Mouse (Mus musculus) adrenal gland, postnatal 4 days (tissue): ENCODE measurements around the gene Slit3. TPM values are rescaled to one million over a fixed set of nuclear protein-coding genes. Genes with fewer than 3 reads are reported as not detected.

Experiments
- DNase-seq, 2 experiments: peaks; one replicate each; pipeline ENCODE4 v3.0.0; 2021 to 2022; ENCODE audit warnings: low spot score in 2 of 2, mixed read lengths in 2 of 2
- total RNA-seq, 2 experiments: library from RNA; stranded (reverse); gene quantifications; 2 replicates each; pipeline ENCODE4 v1.2.3; 2021

Gene Slit3
- total RNA-seq, 2 experiments from 2014 or later, result 60.3 to 62.2 TPM

DNA sequence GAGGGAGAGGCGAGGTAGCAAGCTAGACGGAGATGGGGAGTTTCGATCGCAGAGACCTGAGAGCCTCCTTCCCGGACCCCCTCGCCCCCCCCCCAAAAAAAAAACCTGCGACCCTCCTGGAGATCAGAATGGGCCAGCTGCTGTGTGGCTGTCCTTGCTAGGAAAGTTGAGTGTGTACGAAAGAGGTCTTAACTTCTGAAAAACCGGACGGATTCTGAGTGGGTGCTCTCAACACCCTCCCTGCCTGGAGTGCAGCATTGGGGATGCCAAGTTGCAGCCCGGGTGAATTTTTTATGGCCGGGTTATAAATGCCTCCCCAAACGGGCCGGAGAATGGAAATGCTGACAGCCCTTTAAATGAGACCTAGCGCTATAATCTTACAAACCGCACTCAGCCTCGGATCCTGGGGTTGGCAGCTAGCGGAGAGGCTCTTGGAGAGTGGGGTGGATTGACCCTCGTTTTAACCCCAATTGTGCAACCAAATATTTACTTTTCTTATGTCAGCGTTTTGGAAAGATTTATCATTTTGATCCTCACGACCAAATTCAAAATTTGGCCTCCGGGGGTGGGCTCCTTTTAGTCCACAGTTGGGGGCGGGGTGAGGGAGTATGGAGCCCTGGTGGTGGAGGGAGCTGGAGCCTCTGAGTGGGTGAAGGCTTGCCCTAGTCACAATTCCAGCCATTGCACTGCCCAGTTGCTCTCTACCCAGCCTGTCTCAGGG lies 1.2 kb downstream of the Slit3 start:
- DNase-seq, result no peak

DNA sequence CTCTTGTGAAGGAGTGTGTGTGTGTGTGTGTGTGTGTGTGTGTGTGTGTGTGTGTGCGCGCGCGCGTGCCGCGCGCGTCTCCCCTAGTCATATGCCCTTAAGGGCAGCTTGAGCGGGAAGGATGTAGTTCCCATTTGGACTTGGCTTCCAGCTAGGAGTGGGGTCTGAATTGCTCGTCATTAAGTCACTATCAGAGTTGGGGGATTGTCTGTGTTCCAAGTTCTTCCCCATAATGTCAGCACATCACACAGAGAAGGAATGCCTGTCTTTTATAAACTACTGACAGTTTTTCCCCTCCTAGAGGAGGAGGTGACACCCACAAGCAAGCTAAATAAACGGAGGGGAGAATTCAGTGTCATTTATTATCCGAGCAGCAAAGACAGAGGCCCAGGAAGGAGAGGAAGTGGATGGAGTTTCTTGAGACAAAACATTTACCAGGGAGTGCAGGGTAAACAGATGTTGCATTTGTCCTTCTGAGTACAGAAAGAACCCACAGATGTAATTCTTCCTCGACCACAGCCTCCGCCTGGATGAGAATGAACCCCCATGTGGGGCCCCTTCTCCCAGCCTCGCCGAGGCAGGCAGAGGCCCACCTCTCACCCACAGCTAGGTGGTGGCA lies 3.6 kb downstream of the Slit3 start:
- no peak for DNase-seq

DNA sequence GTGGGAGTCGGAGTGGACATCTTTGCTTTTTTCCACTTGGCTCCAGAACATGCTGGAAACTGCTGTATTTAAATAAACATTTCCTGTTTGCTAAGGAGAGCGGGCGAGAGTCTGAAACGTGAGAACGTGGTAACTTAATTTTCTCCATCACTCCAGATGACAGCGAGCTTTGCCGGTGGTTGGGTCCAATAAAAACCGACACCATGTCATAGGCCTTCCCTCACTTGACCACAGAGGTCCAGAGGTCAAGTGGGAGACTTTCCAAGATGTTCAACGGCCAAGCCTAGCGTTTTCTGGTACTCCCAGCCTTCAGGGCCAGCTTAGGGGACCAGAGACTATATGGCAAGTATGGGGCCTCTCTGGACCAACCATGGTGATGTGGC lies 4.1 kb downstream of the Slit3 start:
- no peak for DNase-seq

DNA sequence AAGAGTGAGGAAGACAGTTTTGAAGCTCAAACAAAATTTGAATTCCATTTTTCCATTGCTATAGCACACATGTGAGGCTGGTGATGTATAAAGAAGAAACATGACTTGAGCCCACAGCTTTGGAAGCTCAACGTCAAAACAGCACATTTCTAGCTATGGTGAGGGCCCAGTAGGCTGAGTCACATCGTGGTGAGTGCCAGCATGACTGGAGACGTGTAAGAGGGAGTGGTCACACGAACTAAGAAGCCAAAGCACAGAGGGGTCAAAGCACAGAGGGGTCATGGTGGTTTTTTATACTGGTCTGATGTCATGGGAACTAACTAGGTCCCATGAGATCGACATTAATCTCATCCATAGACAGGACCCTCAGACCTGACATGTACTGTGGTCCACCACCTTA lies 10.7 kb downstream of the Slit3 start:
- no peak for DNase-seq

DNA sequence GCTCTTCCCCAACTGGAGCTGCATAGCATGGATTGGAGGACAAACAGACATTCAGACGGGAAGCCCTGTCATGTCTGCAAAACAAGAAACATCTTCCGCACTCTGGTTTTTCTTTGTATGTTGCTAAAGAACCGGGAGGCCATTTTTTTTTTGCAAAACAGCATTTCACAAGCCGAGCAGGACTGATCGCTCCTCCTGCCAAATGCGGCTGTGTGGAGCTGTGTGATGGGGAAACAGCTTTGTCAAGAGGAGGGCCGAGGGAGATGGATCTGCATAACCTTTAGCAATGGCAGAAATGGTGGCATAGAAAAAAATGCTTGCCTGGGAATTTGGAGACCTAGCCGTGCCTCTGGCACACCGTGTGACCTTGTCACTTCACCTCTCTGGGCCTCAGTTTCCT lies 15.6 kb downstream of the Slit3 start:
- DNase-seq, result no peak

DNA sequence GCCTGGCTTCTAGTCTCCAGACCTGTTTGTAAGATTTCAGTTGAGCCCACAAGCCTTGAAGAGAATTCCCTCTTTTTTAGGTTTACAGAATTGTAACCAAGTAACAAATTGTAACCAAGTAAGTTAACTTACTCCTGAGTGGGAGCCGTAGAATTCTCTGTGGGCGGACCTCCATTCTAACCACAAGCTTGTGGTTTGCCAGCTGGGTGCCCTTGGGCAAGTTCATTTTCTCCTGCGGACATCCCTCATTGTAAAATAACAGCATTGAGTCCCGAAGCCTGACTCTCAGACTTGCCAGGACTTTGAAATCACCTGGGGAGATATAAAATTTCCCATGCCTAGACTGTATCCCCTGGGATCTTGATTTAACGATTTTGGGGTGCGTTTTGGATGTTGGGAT lies 19.1 kb downstream of the Slit3 start:
- DNase-seq, result no peak

DNA sequence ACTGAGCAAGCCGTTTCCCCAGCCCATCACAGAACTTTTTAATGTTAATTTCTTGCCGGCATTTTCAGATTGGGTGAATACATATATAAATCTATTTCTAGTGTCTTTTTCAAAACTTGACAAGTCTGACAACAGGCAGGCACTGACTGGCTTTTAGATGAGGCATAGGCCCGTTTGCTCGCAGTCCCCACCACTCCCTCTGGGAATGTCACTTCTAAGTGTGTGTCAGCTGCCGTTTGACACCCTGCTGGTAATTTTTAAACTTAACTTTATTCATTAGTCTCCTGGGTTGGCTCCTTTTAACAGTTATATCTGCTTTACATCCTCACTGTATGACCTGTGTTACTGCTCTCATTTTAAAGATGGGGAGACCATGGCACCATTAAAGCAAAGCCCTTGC lies 21.2 kb downstream of the Slit3 start:
- no peak for DNase-seq

DNA sequence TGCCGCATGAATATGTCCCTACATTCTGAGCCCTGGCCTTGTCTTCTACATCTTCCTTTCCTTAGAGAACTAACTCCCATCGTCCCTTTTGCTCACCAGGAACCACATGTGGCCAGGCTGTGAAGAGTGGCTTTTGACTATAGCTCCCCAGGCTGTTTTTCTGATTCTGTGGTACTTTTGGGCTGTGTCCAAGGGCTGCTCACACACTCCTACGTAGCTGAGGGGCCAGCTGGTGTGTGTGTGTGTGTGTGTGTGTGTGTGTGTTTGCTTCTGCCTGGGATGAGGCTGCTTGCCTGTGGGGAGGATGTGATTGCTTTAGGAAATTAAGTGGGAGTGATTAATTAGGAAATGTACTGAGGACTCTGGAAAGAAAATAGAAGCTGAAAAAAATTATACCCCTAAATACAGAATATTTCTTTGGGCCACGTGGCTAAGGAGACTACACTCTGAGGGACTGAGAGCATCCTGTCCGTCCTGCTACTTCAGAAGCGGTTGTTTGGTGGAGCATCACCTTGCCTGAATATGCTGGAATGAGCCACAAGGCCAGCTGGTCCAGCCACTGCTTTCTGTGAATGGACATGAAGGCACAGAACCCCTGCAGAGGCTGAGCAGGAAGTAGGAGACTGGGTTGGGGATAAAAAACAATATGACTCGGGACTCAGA lies 21.8 kb downstream of the Slit3 start:
- DNase-seq, result no peak

DNA sequence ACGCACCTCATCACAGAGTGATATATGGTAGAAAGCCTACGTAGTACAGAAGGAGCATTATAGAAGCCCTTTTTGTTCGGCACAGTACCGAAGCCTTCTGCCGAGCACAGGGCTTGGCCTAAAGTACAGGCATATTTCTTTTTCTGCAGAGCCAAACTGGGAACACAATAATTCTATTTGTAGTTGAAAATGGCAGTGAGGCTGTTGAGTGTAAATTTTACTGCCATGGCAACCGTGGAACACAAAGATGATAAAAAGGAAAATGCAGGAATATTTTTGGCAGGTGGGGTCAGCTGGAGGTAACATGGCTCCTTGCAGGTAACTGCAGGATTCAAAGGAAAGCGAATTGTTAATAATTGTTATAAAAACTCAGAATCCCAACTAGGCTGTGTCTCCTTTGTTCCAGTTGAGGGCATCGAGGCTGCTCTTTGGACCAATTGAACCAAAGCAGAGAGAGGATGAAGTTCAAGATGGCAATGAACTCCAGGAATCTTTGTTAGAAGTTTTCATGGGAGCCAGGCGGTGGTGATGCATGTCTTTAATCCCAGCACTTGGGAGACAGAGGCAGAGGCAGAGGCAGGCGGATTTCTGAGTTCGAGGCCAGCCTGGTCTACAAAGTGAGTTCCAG lies 26.9 kb downstream of the Slit3 start:
- DNase-seq, result no peak

DNA sequence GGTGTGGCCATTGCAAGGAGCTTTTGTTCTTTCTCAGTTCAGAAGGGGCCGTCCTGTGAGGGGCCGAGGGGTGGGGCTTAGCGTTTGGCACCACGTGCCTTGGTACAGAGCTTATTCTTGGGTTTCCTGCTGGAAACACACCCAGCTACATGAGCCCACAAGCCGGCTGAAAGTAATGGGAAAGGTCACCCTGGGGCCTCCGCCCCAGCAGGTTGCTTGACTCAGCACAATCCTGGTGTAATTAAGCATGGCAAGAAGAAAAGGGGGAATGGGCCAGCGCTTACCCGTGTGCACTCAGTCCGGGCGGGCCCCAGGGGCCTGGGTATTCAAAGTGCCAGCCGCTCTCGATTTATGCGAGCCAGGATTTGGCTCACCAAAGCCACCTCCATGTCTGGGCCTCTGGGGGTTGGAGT lies 30.5 kb downstream of the Slit3 start:
- DNase-seq, result no peak

DNA sequence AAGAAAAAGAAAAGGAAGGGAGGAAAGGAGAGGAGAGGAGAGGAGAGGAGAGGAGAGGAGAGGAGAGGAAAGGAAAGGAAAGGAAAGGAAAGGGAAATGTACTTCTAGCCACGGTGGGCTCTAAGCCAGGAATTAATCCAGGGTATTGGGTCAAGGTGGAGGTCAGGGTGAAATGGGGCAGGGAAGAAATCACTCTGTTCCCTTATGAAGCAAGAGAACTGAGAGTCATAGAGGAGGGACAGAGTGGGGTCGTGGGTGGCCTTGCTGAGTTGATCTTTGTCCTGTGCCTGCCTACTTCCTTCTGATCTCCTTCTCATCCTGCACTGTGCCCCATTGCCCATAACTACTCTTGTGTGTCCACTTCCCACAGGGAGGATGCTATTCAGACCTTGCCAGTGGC lies 31.9 kb downstream of the Slit3 start:
- no peak for DNase-seq

DNA sequence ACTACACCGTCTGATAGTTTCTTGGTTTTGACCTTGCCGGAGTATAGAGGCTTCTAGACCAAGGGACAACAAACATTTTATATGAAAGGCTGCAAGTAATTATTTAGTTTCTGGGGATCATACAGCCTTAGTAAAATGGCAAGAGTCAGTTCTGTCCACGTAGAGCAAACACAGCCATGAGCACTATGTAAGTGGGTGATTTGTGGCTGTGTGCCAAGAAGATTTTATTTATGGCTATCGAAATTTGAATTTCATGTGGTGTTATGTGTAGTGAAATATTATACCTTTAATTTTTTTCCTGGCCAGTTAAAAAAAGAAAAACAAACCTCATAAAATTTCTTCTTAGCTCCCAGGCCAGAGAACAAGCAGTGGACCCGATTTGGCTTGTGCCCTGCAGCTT lies 33.4 kb downstream of the Slit3 start:
- no peak for DNase-seq

DNA sequence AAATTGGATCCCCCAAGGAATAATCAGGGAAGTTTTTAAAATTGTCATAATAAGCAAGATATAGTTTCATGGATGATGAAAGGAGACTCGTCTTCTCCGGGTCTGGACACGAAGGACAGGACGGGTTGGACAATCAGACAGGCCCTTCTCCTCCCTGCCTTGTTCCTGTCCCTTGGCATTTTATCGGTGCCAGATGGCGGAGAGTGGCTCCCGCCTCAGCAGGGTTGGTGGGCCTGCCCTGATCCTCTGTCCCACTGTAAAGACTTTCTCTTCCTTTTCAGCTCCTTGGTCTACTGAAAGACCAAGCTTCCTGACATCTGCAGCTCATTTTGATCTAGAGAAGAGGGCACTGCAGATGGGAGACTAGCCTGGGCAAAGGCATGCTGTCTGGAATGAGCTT lies 34.3 kb downstream of the Slit3 start:
- no peak for DNase-seq

DNA sequence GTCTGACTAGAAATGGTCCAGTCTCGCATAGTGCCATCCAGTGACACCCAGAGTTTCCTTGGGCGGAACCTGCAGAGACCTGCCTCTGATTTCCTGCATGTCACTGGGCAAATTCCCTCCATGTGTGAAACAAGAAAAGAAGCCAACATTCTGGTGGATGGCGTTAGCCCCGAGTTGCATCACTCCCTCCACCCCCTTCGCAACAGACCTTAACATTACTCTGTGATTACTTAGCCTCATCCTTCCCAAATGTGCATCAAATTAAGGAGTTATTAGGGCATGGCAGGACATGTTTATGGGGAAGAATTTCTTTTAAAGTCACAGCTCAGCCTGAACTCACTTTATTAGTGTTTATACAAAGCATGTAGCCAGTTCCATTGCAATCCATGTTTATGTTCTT lies 35.7 kb downstream of the Slit3 start:
- DNase-seq, result no peak

DNA sequence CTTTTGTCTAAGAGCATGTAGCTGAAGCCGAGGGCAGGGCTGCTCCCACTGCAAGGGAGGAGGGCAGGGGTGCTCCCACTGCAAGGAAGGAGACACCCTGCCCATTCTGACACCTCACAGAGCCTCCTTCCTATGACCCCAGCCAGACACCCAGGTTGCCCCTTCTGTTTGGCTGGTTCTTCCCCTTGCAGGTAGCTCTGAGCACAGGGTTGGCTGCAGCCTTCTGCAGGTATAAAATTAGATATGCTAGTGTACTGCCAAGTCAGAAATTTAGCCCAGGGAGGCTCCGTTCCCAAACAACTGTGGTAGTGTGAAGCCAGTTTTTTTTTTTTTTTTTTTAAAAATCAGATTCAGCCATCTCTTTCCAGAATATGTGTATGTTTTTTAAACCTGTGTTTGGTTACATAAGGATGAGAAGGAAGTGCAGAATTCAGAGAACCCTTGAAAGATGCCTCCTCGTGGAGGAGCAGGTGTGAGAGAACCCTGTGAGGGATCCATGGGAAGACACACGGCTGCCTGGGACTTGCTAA lies 39.7 kb downstream of the Slit3 start:
- no peak for DNase-seq

DNA sequence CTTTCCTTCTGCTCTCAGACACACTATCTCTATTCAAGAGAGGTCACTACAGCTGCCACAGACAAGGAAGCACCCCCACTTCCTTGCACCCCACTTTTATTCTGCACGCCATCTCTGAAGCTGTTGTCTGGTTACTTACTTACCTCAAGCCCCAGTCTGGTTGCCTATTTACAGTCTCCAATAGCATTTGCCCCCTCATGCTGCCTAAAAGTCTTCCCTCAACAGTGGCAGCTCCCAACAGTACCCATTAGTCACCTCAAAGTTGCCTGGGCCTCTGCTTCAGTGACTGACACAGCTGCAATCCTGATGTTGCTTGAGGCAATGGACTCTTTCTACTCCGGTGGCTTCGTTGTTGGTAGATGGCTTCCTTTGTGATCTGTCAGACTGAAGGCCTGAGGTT lies 42.4 kb downstream of the Slit3 start:
- no peak for DNase-seq

DNA sequence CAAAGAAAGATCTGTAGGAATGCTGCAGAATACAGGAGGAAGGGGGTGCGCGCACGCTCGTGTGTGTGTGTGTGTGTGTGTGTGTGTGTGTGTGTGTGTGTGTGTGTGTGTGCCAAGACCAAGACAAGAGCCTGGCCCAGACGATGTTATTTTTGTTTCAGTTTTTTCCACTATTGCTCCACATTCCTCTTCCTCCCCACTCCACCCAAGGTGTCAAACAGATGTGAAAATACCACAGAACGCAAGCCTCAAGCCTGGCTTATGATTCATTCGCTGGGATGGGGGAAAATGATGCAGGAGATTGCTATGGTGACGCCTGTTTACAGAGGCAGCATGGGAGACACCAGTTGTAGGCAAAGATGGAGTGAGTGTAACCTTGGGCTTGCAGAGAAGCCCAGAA lies 46.2 kb downstream of the Slit3 start:
- no peak for DNase-seq

DNA sequence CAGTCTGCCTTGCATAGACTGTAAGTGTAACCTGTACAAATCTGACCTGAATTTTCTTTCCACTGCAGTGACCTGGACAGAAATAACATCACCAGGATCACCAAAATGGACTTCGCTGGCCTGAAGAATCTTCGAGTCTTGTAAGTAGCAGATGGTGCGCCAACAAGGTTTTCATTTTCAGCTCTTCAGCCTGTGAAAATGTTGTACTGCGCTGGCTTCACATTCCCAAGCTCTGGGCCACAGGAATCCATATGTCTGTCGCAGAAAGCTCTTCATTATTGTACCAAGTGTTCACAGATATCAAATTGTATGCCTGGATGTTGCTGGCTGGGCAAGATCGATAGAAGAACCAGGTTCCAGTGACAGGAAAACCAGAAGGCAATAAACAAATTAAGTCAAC lies 50.5 kb downstream of the Slit3 start:
- no peak for DNase-seq

DNA sequence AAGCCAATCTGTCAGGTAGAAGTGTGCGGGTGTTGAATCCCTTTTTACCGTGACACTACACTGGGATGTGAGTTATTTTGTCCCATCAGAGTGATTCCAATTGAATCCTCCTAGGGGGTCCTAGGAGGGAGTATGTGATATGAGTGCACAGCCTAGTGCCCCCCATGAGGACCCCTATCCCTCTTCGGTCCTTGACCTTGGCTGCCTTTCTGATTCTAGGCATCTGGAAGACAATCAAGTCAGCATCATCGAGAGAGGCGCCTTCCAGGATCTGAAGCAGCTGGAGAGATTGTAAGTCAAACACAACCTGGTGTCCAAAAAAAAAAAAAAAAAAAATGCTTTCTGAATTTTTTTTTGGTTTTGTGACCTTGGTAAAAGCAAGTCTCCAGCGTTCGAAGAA lies 56.5 kb downstream of the Slit3 start:
- no peak for DNase-seq

DNA sequence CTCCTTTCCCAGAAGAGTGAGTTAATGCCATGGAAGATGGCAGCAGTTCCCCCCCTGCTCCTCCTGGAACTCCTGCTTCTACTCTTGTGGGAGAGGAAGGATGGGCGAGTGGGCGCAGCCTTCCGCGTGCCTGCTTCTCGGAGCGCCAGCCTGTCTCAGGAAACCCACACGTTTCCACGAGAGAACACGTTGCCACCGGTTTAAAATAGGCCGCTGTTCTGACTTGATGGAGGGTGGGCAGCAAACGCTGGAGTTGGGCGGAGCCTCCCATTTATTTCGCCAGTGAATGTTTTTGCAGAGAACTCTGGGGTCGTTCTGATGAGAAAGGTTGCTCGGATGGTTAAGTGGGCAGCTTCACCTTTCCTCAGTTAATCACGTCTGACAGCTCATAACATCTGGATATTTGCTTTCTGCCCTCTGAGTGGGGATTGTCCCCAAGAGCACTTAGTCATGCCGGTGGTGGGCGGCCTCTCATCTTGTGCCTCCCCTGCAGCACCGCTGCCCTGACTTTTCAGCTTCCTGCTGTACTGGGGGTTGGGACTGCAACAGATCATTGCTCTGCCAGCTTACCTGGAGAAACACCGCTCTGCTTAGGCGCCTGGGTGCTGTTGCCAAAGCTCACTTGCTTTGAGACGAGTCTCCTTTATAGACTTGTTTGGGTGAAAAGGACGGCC lies 57.3 kb downstream of the Slit3 start:
- no peak for DNase-seq

DNA sequence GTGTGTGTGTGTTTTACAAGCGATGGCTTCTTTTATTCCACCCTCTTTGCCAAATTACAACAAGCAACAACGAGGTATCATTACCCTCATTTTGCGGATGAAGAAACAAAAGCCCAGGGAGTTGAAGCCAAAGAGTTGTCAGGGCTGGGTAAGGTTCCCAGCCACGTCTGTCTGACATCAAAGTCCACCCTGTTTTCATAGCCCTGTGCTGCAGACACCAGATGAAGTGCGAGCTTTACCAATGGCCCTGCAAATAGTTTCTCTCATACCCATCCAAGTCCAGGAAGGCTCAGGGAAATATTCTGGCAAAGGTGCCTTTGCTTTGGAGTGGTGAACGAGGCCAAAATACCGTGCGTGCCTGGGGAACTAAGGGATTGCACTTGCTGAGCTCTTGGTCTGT lies 58.3 kb downstream of the Slit3 start:
- DNase-seq, result no peak

DNA sequence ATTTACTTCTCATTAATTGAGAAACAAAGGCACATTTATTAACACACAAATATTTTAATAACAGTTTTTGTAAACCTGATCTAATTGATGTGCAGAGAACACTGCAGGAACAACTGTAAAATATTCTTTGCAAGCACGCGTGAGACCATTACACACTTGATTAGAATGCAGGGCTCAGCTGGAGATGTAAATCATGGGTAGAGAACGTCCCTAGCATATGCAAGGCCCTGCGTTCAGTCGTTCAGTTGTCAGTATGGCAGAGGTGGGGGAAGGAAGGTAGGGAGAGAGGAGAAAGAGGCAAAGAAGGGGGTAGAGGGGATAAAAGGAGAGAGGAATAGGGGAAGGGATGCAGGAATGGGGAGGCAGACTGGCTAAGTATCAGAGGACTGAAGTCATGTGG lies 61.9 kb downstream of the Slit3 start:
- no peak for DNase-seq
